Mouse (Mus musculus) Muller cell, postnatal 12 days (primary cell): ENCODE results near the gene Slc15a5.

ENCODE experiments used
- DNase-seq: peaks from one replicate; pipeline ENCODE4 v3.0.0-alpha.2; 2015; ENCODE audit errors: inconsistent ontology term

Gene Slc15a5

GRCm38 (mm10) chr6:138055572-138055971 is 24.1 kb downstream of the Slc15a5 start:
- DNase-seq, result no peak

- no peak for DNase-seq
Observed at GRCm38 (mm10) chr6:138054956-138055355, 24.8 kb downstream of the Slc15a5 start.

GRCm38 (mm10) chr6:138054166-138054565 is 25.6 kb downstream of the Slc15a5 start:
- no peak for DNase-seq

GRCm38 (mm10) chr6:138053686-138054085 is 26.0 kb downstream of the Slc15a5 start:
- DNase-seq, result no peak

GRCm38 (mm10) chr6:138045364-138045763 is 34.4 kb downstream of the Slc15a5 start:
- no peak for DNase-seq

- DNase-seq, result no peak
Observed at GRCm38 (mm10) chr6:138042891-138043290, 36.8 kb downstream of the Slc15a5 start.

- DNase-seq, result no peak
Observed at GRCm38 (mm10) chr6:138041865-138042264, 37.9 kb downstream of the Slc15a5 start.

- DNase-seq, result no peak
Observed at GRCm38 (mm10) chr6:138037587-138037986, 42.1 kb downstream of the Slc15a5 start.

- no peak for DNase-seq
Observed at GRCm38 (mm10) chr6:138036891-138037290, 42.8 kb downstream of the Slc15a5 start.

GRCm38 (mm10) chr6:138016898-138017297 is 62.8 kb downstream of the Slc15a5 start:
- no peak for DNase-seq

GRCm38 (mm10) chr6:138014976-138015674 is 64.6 kb downstream of the Slc15a5 start:
- no peak for DNase-seq

- DNase-seq, result no peak
Observed at GRCm38 (mm10) chr6:138011955-138012354, 67.8 kb downstream of the Slc15a5 start.

GRCm38 (mm10) chr6:138007705-138008104 is 72.0 kb downstream of the Slc15a5 start:
- DNase-seq, result no peak

- no peak for DNase-seq
Observed at GRCm38 (mm10) chr6:138006525-138007251, 73.0 kb downstream of the Slc15a5 start.

GRCm38 (mm10) chr6:137989853-137990252 is 89.9 kb downstream of the Slc15a5 start:
- DNase-seq, result no peak

GRCm38 (mm10) chr6:137985169-137985568 is 94.5 kb downstream of the Slc15a5 start:
- DNase-seq, result no peak

GRCm38 (mm10) chr6:137982195-137982737 is 97.5 kb downstream of the Slc15a5 start:
- peak; percentile 44 for DNase-seq

- DNase-seq, result no peak
Observed at GRCm38 (mm10) chr6:137980905-137981696, 98.6 kb downstream of the Slc15a5 start.

- DNase-seq, result no peak
Observed at GRCm38 (mm10) chr6:137980413-137980812, 99.3 kb downstream of the Slc15a5 start.

- no peak for DNase-seq
Observed at GRCm38 (mm10) chr6:137979802-137980201, 99.9 kb downstream of the Slc15a5 start.

- peak; percentile 9 for DNase-seq
Observed at GRCm38 (mm10) chr6:137976021-137976420, 103.7 kb downstream of the Slc15a5 start.

- no peak for DNase-seq
Observed at GRCm38 (mm10) chr6:137963703-137964102, 116.0 kb downstream of the Slc15a5 start.
